Mouse (Mus musculus) intestine, embryonic 14.5 days (tissue): ENCODE measurements around the gene Mospd3. TPM values are rescaled to one million over a fixed set of nuclear protein-coding genes. Genes with fewer than 3 reads are reported as not detected.

Experiments used
- polyA plus RNA-seq: library from polyadenylated mRNA; unstranded; fragments of >200 nt; fragmentation: Nextera tagmentation; extraction: Ambion mirVana; gene quantifications from 2 replicates; pipeline ENCODE4 v1.2.1, GENCODE M21; 2014

Mospd3 gene
- polyA plus RNA-seq, 1 experiment from 2014 or later, result 29.0 TPM

Other genes starting within 250 kb of the Mospd3 start
- gene Zan, start 124.0 kb downstream of the Mospd3 start, polyA plus RNA-seq, result 0.90 and 0.93 TPM in 2 replicates
- 58.8 and 65.1 TPM in 2 replicates for gene Pop7, start 98.5 kb downstream of the Mospd3 start, polyA plus RNA-seq
- gene Gigyf1, start 82.5 kb downstream of the Mospd3 start, polyA plus RNA-seq, result 12.1 and 13.5 TPM in 2 replicates
- gene Epo, start 67.8 kb downstream of the Mospd3 start, polyA plus RNA-seq, result 0.71 and 0.80 TPM in 2 replicates
- gene Gnb2, start 67.5 kb downstream of the Mospd3 start, polyA plus RNA-seq, result 390 and 430 TPM in 2 replicates
- 3.5 and 6.7 TPM in 2 replicates for gene Actl6b, start 47.5 kb downstream of the Mospd3 start, polyA plus RNA-seq
- gene Tfr2, start 31.2 kb downstream of the Mospd3 start, polyA plus RNA-seq, result 0.34 and 0.38 TPM in 2 replicates
- 112 and 126 TPM in 2 replicates for gene Pcolce, start 12.7 kb upstream of the Mospd3 start, polyA plus RNA-seq
- gene Fbxo24, start 27.9 kb upstream of the Mospd3 start, polyA plus RNA-seq, result 0.11 and 0.28 TPM in 2 replicates
- 31.2 and 35.3 TPM in 2 replicates for gene Lrch4, start 28.1 kb upstream of the Mospd3 start, polyA plus RNA-seq
- 9.2 and 10.1 TPM in 2 replicates for gene Gm20605, start 28.1 kb upstream of the Mospd3 start, polyA plus RNA-seq
- gene Sap25, start 40.3 kb upstream of the Mospd3 start, polyA plus RNA-seq, result 6.9 and 10.2 TPM in 2 replicates
- gene Irs3, start 44.7 kb upstream of the Mospd3 start, polyA plus RNA-seq, result 0.08 TPM in 1 of 2 replicates, not detected in the other
- 16.0 and 16.4 TPM in 2 replicates for gene Agfg2, start 83.7 kb upstream of the Mospd3 start, polyA plus RNA-seq
- 1.5 and 1.9 TPM in 2 replicates for gene Nyap1, start 140.5 kb upstream of the Mospd3 start, polyA plus RNA-seq
- gene Tsc22d4, start 144.7 kb upstream of the Mospd3 start, polyA plus RNA-seq, result 121 and 125 TPM in 2 replicates
- 25.5 and 35.4 TPM in 2 replicates for gene Ppp1r35, start 177.8 kb upstream of the Mospd3 start, polyA plus RNA-seq
- 12.1 and 15.4 TPM in 2 replicates for gene Mepce, start 186.6 kb upstream of the Mospd3 start, polyA plus RNA-seq
- 14.4 and 17.9 TPM in 2 replicates for gene Zcwpw1, start 186.7 kb upstream of the Mospd3 start, polyA plus RNA-seq
- gene Pilra, start 235.2 kb upstream of the Mospd3 start, polyA plus RNA-seq, result 2.5 and 3.0 TPM in 2 replicates